Mouse (Mus musculus) kidney, adult 9 months (tissue): ENCODE data around the gene Spsb1.

Source experiments
- DNase-seq: peaks from one replicate; pipeline ENCODE4 v3.0.0; 2022

The Spsb1 gene

DNA sequence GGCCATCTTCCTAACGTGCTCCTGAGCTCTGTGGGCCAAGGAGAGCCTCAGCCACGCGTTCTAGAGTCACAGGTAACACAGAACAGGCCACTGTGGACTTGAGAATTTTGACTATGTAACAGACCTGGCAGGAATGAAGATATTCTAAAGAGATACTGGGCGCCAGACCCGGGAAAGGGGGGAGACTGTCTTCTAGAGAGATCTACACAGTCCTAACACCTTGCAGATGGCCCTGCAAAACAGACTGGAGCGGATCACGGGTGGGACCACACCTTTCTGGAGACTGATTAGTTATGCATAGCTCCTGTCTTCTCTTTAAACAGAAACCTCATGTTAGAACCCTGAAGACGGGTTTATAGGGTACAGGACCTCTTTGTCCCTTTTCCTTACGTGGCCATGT, 100.1 kb downstream of the Spsb1 start:
- DNase-seq = no peak

GRCm38 (mm10) chr4:149854301-149854708, 100.5 kb downstream of the Spsb1 start:
- peak; percentile 40 for DNase-seq

DNA sequence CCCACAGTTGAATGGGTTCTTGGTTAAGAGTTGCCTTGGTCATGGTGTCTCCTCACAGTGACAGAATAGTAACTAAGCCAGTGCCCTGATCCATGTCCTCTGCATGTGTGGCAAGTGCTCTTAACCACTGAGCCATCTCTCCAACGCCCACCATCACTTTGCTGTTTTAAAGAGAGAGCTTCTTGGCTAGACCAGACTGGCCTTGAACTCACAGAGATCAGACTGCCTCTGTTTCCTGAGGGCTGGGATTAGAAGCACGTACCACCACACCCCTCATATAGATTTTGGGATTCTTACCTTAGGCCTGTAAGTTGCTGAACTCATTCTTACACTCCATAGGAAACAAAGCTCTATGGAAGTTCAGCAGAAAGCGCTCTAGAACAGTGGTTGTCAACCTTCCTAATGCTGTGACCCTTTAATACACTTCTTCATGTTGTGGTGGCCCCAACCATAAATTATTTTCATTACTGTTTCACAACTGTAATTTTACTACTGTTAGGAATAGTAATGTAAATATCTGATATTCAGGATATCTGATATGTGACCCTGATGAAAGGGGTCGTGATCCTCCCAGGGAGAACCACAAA, 101.1 kb downstream of the Spsb1 start:
- DNase-seq = no peak

GRCm38 (mm10) chr4:149851554-149851953, 103.3 kb downstream of the Spsb1 start:
- no peak for DNase-seq

- DNase-seq = no peak
These were observed 104.2 kb downstream of the Spsb1 start for GRCm38 (mm10) chr4:149850674-149851073.

- no peak for DNase-seq
These were observed 104.8 kb downstream of the Spsb1 start for GRCm38 (mm10) chr4:149850045-149850444.

DNA sequence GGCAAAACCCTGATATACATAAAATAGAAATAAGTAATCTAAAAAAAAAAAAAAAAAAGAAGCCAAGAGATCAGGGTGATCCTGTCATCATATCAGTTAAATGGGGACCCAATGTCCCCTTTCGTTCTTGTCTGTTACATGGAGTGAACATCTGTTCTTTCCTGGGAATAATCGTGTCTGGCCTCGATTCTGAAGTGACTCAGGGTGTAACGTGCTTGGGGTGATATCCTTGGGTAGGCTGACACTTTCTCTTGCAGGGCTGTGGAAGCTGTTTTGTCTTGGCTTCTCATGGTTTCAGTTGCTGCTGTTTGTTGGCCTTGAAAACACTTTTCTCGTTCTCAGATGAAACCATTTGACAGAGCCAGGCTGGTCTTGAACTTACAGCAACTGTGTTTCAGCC, 105.8 kb downstream of the Spsb1 start:
- DNase-seq = no peak

DNA sequence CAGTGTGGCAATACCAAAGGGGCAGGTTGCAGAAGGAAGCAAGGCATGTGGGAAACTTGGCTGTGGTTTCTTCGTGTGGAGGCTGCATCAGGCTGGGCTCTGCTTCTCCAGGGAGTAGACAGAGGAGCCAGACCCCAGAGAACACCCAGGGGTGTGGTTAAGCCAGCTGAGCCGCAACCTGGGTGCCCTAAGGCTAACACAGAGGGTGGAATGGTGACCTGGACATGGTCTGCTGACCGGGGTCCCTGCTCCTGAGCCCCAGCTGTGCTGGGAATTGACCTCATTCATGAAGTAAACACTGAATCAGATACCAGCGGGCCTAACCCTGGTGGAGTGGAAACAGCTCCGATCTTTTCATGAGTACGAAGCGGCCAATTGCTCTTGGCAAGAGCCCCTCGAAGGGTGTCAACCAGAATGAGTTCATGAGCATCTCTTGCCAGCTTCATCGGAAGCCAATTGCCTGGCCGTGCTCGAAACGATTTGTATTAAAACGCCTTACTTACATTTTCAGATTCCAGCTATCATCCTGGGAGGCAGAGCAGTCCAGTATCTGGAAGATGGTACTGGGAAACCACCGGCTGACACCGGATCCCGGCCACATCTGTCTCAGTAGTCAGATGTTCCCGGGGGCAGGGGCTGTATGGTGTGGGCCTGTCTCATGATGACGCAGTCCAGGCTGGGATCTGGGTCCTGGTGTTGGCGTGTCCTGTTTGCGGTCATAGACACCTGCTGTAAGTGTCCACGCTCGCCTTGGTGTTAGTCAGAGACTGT, 107.8 kb downstream of the Spsb1 start:
- no peak for DNase-seq
